Mouse (Mus musculus): ENCODE data around the gene Hoga1.
"Not testable (repeated sequence)": the region's sequence is repeated elsewhere in the genome, so short reads cannot be mapped to it uniquely, and the experiment has no call there.

Gene Hoga1

DNA sequence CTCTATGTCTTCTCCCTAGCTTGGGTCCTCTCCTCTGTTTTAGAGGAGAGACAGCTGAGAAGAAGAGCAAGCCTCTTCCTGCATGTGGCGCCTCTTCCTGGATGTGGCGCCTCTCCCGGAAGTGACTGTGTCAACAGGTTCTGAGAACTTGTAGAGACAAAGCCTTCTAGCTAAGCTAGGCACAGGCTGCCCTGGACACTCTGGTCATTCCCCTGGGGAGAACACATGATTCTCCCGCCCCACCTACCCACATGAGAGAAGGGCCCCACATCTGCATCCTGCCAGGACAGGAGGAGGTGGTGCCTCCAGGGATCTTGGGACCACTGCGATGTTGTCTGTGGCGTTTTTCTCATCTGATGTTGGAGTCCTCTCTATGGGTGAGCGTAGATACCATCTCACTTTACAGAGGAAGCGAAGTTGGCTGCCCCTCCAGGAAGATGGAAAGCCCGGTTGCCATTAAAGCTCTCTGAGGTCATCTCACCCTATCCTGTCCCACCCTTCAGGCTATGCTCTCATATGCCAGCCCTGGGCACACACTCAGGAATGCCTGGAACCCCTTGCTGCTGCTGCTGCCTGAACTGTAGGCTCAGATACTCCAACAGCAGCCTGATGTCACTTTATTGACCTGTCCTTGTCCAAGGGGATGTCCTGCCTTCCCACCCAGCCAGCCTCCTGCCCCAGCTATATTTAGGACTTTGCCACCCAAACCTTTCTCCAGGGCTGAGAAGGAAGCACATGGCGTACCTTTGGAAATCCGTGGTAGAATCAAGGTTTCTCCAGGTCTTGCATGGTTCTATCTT lies 23.2 kb downstream of the Hoga1 start:
- CTCF ChIA-PET = interaction anchor here (0.9 kb wide), 1 partner anchor 18 kb away, joined by 3 read pairs; no protein-coding TSS in a partner anchor

DNA sequence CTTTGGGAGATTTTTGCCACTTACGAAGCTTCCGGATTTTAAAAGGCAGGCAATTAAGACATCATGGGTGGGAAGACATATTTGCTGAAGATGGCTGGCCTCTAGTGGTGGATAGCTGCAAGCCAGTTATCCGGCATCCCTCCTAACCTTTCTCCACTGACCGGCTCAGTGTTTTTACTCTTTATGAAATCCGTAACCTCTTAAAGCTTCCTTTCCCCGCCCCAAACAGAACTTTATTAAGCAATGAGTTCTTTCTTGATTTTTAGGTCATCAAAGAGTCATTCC lies 23.8 kb downstream of the Hoga1 start:
- CTCF ChIA-PET = interaction anchor here (0.9 kb wide), 1 partner anchor 18 kb away, joined by 3 read pairs; no protein-coding TSS in a partner anchor

DNA sequence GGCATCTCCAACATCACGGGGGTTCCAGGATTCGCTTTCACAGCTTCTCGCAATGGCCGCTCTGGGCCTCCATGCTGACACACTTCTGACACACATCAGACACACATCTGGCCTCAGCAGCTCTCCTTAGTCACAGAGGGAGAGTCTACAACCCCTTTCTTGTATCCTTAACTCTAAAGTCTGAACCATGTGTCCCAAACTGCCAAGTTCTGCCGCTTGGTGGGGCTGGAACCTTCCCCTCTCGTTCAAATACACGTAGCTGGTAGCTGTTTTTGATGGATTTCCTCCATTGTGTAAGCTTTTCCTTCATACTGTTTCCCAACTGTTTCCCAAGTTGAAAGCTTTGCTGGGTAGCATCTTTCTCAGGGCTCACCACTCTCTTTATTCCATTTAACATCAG lies 25.8 kb downstream of the Hoga1 start:
- CTCF ChIA-PET = interaction anchor here (0.7 to 1.5 kb wide), 2 partner anchors 20 to 95 kb away, joined by 3 to 5 read pairs; no protein-coding TSS in a partner anchor

DNA sequence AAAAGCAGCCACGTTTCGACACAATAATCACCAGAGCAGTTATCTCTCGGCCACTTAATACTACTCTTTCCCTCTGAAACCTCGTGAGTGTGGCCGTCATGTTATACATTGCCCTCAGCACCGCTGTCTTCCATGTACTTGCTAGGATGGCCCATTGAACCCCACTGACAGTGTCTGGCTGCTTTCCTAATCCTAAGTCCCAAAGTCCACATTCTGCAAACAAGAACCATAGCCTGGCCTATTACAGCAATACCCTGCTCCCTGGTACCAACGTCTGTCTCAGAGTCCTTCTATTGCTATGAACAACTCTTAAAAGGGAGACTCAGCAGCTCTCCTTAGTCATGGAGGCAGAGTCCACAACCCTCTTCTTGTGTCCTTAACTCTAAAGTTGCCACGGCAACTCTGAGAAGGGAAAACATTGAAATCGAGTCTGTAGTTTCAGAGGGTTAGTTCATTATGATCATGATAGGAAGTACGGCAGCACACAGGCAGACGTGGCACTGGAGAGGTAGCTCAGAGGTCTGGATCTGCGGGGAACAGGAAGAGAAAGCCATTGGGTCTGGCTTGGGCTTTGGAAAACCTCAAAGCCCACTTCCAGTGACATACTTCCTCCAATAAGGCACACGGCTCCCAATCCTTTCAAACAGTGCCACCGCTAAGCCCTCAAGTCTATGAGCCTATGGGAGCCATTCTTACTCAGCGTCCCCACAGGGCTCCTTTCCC lies 26.6 kb downstream of the Hoga1 start:
- CTCF ChIA-PET = interaction anchor here (1.5 kb wide), 1 partner anchor 95 kb away, joined by 3 read pairs; no protein-coding TSS in a partner anchor

DNA sequence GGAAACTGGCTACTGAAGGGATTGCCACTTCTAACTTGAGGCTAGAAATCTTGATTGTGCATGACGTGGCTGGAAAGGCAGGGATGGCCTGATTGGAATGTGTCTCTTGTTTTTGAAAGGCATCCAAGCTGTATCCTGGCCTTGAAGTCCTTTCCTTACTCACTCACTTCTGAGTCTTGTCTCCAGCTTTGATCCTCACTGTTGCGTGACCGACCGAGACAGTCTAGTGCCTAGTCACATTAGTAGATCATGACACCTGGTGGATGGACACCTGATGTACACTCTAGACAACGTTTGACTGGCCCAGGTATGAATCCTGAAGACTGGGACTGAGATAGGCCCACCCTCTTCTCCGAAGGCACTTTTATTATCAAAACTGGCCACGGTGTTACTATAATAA lies 27.4 kb downstream of the Hoga1 start:
- CTCF ChIA-PET = no interaction called here

DNA sequence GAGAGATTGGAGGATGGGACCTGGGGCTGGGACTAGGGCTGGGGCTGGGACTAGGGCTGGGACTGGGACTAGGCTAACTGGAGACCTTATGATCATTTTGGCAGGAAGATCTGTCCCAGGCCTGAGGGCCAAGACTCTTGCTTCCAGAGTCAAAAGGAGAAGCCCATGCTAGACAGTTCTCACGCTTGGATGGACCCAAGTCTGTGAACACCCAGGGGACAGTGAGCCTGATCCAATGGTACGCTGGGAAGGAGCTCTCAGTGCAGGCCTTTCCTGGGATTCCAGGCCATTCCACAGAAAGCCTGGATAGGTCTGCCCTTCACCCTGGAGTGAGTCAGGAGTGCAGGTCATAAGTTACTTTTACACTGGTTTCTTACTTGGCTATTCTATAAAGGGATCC lies 29.6 kb downstream of the Hoga1 start:
- CTCF ChIA-PET = no interaction called here

DNA sequence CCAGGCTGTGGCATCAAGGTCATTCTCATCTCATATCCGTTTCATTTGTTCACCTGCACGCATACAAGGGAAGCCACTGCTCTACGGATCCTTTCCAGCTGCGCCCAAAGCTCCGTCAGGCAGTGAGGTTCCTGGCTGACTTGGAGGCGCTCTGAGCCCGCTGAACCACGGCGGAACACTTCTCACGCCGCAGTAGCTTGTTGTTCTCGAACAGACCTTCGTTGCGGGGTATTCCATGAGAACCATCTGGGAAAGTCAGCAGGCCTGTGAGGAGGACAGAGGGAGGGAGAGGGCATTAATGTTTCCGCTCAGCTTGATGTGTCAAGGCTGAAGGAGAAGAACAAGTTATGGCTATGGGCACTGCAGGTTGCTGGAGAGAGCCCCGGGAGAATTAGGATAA lies 30.6 kb downstream of the Hoga1 start:
- CTCF ChIA-PET = no interaction called here

DNA sequence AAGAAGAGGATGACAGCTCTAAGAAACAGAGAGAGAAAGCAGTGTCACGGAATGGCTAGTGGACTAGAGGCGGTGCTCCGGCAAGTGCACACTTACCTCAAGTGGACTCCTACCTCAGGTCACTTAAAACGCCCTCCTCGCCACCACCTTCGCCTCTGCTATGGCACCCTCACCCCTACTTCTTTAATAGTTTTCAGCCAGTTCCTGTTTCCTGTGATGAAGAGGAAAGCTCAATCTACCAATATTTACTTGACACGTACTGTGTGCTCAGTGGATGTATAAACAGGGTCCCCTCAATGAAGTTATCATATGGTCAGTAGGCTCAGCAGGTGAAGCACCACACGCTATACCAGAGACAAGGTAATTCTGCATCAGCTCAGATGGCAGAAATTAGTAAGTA lies 33.2 kb downstream of the Hoga1 start:
- CTCF ChIA-PET = no interaction called here

DNA sequence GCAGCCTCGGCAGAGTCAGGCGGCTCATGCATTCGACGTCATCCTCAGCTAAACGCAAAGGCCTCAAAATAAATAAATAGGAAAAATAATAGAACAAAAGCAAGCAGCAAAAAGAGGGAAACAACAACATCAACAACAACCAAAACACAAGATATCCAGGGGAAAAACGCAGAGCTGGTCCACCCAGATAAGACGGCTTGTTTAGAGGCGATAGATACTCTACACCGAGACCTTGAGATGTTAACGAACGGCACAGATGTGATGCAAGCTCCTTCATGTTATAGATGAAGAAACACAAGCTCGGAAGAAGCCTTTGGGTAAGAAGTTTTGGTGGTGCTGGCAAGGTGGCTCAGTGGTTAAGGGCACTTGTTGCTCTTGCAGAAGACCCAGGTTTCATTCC lies 33.6 kb downstream of the Hoga1 start:
- CTCF ChIA-PET = no interaction called here

DNA sequence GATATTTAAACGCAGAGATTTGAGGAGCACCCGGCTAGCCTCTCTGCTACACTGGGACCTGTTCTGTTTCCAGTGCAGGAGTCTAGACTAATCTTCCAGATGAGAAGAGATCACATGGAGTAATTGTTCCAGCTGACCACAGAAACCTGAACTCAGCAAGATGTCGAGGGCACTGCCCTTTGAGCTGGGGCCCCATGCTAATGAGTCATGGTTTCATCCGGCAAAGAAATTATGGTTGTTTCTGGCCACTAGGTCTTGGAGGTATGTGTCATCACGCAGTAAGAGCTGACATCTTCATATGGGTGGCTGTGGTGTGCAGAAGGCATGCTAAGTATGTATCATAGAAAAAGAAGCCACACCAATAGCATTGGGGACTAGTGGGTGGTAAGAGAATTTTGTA lies 34.5 kb downstream of the Hoga1 start:
- CTCF ChIA-PET = interaction anchor here (0.6 kb wide), 1 partner anchor 985 kb away, joined by 3 read pairs; no protein-coding TSS in a partner anchor

DNA sequence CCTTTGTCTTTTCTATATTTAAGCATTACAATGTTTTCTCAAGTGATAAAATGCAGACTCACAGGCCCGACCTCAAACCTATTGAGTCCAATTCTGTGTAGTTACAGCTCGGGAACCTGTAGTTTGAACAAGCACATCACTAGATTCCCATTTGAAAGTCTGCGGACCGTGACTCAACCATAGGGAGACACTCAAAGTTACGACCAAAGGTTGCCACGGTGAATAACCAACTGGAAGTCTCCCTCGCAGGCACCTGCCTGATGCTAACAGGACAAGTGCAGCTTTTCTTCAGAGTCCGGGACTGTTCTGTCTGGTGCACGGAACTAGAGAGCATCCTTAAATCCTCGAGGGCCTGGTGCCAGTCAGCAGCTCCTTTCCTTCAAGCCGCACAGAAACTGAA lies 35.1 kb downstream of the Hoga1 start:
- CTCF ChIA-PET = interaction anchor here (0.6 kb wide), 1 partner anchor 986 kb away, joined by 3 read pairs; no protein-coding TSS in a partner anchor

DNA sequence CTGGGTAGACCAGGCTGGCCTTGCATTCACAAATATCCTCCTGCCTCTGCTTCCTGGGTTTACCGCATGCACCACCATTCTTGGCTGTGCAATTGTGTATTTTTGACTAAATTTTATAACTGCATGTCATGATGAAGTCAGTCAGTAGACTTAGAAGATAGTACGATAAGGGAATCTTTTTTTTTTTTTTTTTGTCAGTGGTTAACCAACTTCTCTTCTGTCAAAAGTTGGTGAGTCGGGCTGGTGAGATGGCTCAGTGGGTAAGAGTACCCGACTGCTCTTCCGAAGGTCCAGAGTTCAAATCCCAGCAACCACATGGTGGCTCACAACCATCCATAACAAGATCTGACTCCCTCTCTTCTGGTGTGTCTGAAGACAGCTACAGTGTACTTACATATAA lies 36.2 kb downstream of the Hoga1 start:
- CTCF ChIA-PET = not testable (repeated sequence)

DNA sequence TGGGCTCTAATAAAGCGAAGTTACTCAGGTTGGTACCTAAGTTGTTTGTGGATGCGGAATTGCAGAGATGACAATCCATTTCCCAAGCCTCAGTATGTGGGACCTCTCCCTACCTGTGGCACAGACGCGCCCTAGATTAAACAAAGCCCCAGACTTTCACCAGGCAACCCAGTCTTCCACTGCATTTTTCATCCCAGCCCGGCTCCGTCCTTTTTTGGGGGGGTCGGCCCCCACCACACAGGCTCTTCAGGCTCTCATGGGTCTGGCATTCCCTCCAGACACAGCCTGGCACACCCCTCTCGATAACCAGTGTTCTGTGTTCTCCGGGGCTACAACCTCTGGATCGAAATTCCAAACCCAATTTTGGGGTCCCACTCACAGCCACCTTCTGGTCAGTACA lies 40.3 kb downstream of the Hoga1 start:
- CTCF ChIA-PET = no interaction called here

DNA sequence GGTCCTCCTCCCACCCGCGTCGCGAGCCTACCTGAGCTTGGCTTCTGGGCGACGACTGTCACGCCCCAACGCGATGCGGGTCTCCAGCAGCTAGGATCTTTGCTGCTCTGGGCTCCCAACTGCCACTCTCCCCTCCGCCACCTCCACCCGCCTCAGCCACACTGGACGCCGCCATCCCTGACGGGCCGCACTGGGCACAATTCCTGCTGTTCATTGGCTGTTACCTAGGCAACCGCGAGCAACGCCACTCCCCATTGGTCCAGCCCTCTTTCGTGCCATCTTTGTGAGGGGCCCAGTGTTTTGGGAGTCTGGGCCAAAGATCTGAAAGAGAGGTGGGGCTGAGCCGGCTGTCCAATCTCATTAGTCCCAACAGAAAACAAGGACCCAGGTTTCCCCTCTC lies 40.8 kb downstream of the Hoga1 start, which contains the start of gene Morn4:
Gene Morn4 (minus strand): TSS at position 192 of the 400 bp plus-strand sequence.
- CTCF ChIA-PET = interaction anchor here (1.6 kb wide), 1 partner anchor 43 kb away, joined by 4 read pairs; no protein-coding TSS in a partner anchor

DNA sequence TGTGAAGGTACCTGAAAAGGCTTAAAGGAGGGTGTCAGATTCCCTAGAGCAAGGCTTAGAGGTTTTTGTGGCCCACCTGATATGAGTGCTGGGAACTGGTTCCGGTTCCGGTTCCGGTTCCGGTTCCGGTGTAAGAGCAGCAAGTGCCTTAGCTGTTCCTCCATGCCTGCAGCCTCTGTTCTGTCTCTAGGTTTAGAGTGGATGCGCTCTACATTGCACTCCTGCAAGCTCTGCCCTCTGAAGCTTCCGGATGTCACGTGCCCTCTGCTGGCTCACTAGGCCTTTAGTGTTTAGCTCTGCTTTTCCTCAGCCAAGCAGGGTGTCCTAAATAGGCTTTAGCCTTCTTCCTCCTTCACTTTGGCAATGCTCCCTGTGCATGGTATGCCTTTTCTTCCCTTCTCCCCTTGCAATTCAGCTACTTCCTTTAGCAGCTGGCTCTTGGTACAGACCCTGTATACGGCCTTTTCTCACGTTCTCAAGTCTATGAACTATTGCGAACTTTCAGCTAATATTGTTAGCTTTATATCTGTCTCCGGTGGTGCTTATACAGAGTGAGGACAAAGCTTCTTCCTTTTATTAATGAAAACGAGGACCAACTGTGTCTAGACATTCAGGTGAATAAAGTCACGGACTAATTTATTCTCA lies 43.8 kb downstream of the Hoga1 start:
- CTCF ChIA-PET = interaction anchor here (0.7 kb wide), 1 partner anchor 53 kb away, joined by 5 read pairs; the partner anchor contains the start of gene Ankrd2

DNA sequence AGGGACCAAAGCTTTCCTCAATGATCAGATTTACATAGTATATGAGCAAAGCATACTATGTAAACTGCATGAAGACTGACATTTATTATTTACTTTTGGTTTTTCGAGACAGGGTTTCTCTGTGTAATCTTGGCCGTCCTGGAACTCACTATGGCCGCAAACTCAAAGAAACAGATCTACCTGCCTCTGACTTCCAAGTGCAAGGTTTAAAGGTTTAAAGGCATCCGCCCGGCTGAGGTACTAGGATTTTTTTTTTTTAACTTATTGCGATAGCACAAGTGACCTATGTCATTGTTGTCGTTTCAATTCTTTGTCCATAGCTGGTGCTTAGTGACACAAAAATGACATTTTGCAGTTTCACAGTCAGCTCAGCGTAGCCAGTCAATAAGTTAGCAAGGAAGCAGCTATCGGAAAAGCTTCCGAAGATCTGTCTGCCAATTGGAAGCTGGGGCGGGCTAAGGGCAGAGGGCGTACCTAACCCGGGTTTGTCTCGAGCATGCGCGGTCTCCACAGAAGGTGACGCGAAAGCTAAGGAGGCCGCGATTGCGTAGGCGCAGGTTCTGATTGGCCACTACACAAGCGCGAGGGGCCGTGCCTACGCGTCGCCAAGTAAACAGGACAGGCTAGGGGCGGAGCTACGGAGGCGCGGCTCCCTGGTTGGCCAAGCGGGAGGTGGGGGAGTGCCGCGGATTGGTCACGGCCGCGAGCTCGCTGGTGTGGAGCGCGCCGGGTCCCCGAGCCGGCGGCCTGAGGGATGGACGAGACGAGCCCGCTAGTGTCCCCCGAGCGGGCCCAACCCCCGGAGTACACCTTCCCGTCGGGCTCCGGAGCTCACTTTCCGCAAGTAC lies 44.6 kb downstream of the Hoga1 start, which contains the start of gene Pi4k2a:
Gene Pi4k2a (plus strand): TSS at position 723 of the 848 bp plus-strand sequence.
- CTCF ChIA-PET = interaction anchor here (0.9 kb wide), 1 partner anchor 16 kb away, joined by 3 read pairs; no protein-coding TSS in a partner anchor

DNA sequence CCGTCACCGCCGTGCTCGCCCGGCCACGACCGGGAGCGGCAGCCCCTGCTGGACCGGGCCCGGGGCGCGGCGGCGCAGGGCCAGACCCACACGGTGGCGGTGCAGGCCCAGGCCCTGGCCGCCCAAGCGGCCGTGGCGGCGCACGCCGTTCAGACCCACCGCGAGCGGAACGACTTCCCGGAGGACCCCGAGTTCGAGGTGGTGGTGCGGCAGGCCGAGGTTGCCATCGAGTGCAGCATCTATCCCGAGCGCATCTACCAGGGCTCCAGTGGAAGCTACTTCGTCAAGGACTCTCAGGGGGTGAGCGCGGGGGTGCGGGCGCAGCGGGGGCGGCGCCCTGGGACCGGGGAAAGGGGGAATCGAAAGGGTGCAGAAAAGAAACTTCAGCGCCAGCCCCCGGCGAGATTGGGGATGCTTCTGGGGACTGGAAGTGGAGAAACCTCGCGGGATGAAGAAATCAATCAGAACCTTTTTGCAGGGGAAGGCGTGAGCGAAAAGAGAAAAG lies 45.3 kb downstream of the Hoga1 start:
- CTCF ChIA-PET = interaction anchor here (0.6 to 0.9 kb wide), 2 partner anchors 15 to 20 kb away, joined by 3 to 5 read pairs; no protein-coding TSS in a partner anchor

DNA sequence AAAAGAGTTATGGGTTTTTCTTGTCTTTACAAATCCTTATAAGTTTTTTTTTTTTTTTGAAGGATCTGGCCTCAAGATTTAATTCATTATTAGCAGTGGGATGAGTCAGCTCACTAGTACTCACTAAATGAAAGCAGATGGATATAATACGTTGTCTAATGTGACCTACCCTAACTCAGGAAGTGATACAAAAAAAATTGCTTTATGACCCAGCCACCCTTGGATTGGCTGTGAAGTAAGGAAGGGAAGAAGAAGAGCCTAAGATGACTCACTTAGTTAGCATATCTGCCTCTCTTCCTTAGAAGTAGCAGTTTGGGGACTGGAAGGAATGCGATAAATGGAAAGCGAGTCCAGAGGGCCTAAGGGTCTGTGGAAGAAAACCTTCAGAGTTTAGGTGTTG lies 54.0 kb downstream of the Hoga1 start:
- CTCF ChIA-PET = no interaction called here

DNA sequence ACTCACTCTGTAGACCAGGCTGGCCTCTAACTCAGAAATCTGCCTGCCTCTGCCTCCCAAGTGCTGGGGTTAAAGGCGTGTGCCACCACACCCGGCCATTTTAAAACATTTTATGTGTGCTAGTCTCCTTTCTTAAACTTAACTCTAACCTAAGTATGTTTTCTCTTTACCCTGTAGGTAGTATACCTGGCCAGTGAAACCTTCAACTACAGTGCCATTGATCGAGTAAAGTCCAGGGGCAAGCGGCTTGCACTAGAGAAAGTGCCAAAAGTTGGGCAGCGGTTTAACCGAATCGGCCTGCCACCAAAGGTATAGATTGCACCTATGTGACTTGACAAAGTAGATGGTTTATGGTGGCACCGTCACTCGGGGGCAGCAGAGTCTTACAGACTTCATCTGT lies 59.3 kb downstream of the Hoga1 start:
- CTCF ChIA-PET = no interaction called here

DNA sequence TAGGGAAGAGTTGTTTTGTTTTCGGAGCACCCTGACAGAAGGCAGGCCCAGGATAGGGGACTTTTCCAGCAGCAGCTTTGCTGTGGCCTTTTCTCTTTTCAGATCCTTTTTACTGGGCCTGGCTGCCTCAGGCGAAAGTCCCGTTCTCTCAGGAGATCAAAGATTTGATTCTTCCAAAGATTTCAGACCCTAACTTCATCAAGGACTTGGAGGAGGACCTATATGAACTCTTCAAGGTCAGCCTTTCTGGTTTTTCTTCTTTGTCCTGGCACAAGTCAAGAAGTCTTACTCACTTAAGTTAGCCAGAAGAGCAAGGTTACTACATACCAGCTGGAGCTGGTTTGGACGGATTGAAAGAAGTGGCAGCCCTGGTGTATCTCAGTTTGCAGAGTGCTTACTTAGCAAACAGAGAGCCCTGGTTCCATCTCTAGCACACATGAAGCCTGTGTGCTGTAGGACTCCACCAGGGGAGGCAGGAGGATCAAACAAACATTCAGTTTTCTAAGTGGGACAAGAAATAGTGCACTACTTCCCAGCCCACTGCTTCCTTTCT lies 70.4 kb downstream of the Hoga1 start:
- CTCF ChIA-PET = no interaction called here

DNA sequence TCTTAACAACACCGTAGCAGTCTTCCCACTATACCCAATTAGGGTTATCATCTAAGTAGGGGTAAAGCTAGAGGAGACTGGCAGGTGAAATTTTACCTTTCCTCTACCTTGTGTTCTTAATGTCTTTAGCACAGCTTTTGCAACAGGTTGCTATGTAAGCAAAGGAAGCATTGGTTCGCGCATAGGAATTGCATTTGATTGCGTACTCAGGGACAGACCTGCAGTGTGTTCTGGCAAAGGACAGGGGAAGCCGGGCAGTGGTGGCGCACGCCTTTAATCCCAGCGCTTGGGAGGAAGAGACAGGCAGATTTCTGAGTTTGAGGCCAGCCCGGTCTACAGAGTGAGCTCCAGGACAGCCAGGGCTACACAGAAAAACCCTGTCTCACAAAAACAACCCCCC lies 72.7 kb downstream of the Hoga1 start:
- CTCF ChIA-PET = no interaction called here

Measured in spleen, embryonic (tissue).